In the genomic region with DNA sequence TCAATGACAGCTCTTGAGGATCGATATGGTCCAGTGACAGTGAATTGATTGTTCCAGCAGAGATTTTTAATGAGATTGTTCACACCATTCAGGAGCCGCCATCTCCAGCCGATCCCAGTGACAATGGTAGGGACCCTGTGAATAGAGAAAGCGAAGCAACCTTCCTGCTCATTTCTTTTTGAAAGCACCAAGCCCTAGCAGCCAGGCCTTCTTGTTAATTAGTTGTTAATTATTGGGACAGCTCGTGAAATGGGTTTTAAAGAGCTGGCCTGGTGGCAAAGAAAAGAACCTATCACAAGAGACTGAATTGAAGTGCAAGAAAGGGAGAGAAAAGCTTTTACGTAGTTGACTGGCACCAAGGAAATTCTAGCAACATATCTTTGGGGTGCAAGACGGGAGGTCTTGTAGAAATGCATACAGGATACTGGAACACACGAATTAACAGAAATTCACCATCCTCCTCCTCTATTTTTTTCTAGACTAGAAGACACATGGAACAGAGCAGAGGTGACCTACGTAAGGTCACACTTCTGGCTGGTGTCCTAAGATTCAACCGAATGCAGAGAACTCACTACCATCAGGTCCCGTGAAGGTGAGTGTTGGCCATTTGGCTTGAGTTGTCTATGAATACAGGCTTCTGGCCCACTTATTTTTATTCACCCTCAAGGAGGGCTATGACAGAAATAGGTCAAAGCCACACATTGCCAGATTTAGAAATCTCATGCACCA, we compare ENCODE assay signal across 14 mouse cellular contexts.
DNase-seq lines count a peak whose midpoint lies in the region; ATAC-seq and TF ChIP-seq lines count a peak whose summit lies in the region.
"Had no signal": no experiment of that assay in that cellular context is flagged by ENCODE, and none has a peak within 500 bp of the region (broad histone marks: within the 10 kb centered on the region; RNA-seq: fewer than 3 reads in every experiment).

No protein-coding gene starts in this region.

- peak; percentile 91; the same call in 1 of the 2 replicates for ATAC-seq in forebrain, embryonic 12.5 days (ENCODE audit: low FRiP score)
- ATAC-seq in midbrain, embryonic 12.5 days (ENCODE audit: low FRiP score, low read depth): peak; percentile 86; the same call in 1 of the 2 replicates
- ATAC-seq: liver, postnatal 0 days had no signal

- no peaks in the 10 kb centered on the region for H3K27me3 ChIP-seq in forebrain, embryonic 12.5 days
- H3K27me3 ChIP-seq in midbrain, embryonic 12.5 days: no peaks in the 10 kb centered on the region
- H3K27me3 ChIP-seq: heart, embryonic 15.5 days; limb, embryonic 13.5 days had no signal

- H3K4me1 ChIP-seq in forebrain, embryonic 12.5 days: peaks cover 19% of the 10 kb centered on the region
- H3K4me1 ChIP-seq in midbrain, embryonic 12.5 days: peaks cover 15% of the 10 kb centered on the region
- H3K4me1 ChIP-seq: heart, embryonic 15.5 days; limb, embryonic 13.5 days had no signal

- H3K4me3 ChIP-seq in layer of hippocampus, adult 2 months: peak overlapping the region; percentile 33
- H3K4me3 ChIP-seq in forebrain, embryonic 12.5 days (replicated peaks): no peak overlapping the region
- H3K4me3 ChIP-seq in midbrain, embryonic 12.5 days: no peak overlapping the region
- H3K4me3 ChIP-seq: heart, embryonic 15.5 days; limb, embryonic 13.5 days had no signal

- H3K9ac ChIP-seq in forebrain, embryonic 12.5 days: no peak overlapping the region
- no peak overlapping the region for H3K9ac ChIP-seq in midbrain, embryonic 12.5 days (replicated peaks)
- H3K9ac ChIP-seq: heart, embryonic 15.5 days; limb, embryonic 13.5 days; liver, postnatal 0 days had no signal

- no peaks in the 10 kb centered on the region for H3K9me3 ChIP-seq in forebrain, embryonic 12.5 days
- H3K9me3 ChIP-seq in midbrain, embryonic 12.5 days: no peaks in the 10 kb centered on the region
- H3K9me3 ChIP-seq: heart, embryonic 15.5 days; limb, embryonic 13.5 days had no signal

- TF ChIP-seq CTCF in layer of hippocampus, adult 2 months (conservative IDR thresholded peaks at IDR 0.05): no peak

- peak overlapping the region; percentile 71 for H3K27ac ChIP-seq in layer of hippocampus, adult 2 months
- H3K27ac ChIP-seq in forebrain, embryonic 12.5 days: peak overlapping the region; percentile 78
- H3K27ac ChIP-seq in midbrain, embryonic 12.5 days (replicated peaks): no peak overlapping the region; the same call in 1 of the 2 replicates
- H3K27ac ChIP-seq: heart, embryonic 15.5 days; limb, embryonic 13.5 days had no signal

- DNase-seq in layer of hippocampus, adult 2 months (ENCODE audit: low spot score in 2 of 2): peak in 1 of 2 experiments; percentile 30
- no peak for DNase-seq in layer of hippocampus, adult 9-11 months
- peak; percentile 39 for DNase-seq in embryo, embryonic 10 days (ENCODE audit: low spot score)
- no peak for DNase-seq in thymus, postnatal 14 days
- DNase-seq in MN1 (ENCODE audit: low spot score) (no peak), liver (no peak)
- DNase-seq: cerebellum, adult 11-12 months; kidney, adult 8-10 months; kidney, postnatal 4 days; liver, postnatal 0 days had no signal

- peak overlapping the region; percentile 8; the same call in 1 of the 2 replicates for H3K4me2 ChIP-seq in forebrain, embryonic 12.5 days
- no peak overlapping the region for H3K4me2 ChIP-seq in midbrain, embryonic 12.5 days (replicated peaks)
- H3K4me2 ChIP-seq: heart, embryonic 15.5 days; limb, embryonic 13.5 days had no signal

- WGBS in forebrain, embryonic 12.5 days: 16% methylated on average over 11 of the region's 11 CpGs
- 22% methylated on average over 11 of the region's 11 CpGs for WGBS in midbrain, embryonic 12.5 days

- H3K36me3 ChIP-seq in forebrain, embryonic 12.5 days (replicated peaks): no peaks in the 10 kb centered on the region
- no peaks in the 10 kb centered on the region for H3K36me3 ChIP-seq in midbrain, embryonic 12.5 days
- H3K36me3 ChIP-seq: heart, embryonic 15.5 days; limb, embryonic 13.5 days had no signal
